Mouse (Mus musculus): ENCODE measurements at regions not wholly inside any gene's neighbourhood (a gene's known extent, or its start where the extent isn't known, plus 50 kb on each side); places are given as distances from the start of the nearest gene placed in this dataset.

DNA sequence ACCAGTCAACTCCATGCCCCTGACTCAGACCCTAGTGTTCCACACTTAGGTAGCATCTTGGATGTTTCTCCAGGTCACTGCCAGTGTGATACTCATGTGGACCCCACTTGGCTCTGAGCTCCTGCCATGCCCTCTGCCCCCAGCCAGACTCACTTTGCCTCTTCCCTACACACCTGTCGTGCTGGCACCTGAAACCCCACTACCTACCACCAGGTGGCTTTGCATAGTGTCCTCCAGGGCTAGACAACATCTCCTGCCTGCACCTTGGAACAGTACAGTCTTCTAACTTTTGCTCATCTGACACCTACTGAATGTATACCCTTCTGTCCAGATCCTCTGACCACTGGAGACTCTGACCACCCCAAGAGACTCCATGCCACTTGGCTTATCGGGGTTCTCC lies 80.6 kb downstream of the Fam53a start:
- ATAC-seq (ENCODE audit: low read depth): no peak
- Histone ChIP-seq H3K27me3 (ENCODE audit: control insufficient read depth, insufficient read depth, low read depth, low read length) (no peaks in the 10 kb centered on the region), H3K36me3 (ENCODE audit: control insufficient read depth, insufficient read depth, low read length) (no peaks in the 10 kb centered on the region), H3K4me1 (replicated peaks; ENCODE audit: control insufficient read depth, insufficient read depth, low read length) (no peaks in the 10 kb centered on the region), H3K4me3 (ENCODE audit: low read length) (no peak overlapping the region), H3K9me3 (ENCODE audit: control insufficient read depth, low read length) (no peaks in the 10 kb centered on the region), H3K4me2 (ENCODE audit: low read depth, low read length) (no peak overlapping the region), H3K9ac (ENCODE audit: low read length) (no peak overlapping the region), H3K27ac (ENCODE audit: low read length) (no peak overlapping the region)
- 62% methylated on average over 2 of the region's 2 CpGs for WGBS

- 19% methylated on average over 5 of the region's 5 CpGs for WGBS
- Histone ChIP-seq H3K4me1 (replicated peaks; ENCODE audit: control insufficient read depth, insufficient read depth, low read length) (no peaks in the 10 kb centered on the region), H3K9me3 (ENCODE audit: control insufficient read depth, low read length) (no peaks in the 10 kb centered on the region), H3K27ac (ENCODE audit: low read length) (no peak overlapping the region), H3K4me3 (ENCODE audit: low read length) (no peak overlapping the region), H3K4me2 (ENCODE audit: low read depth, low read length) (no peak overlapping the region), H3K36me3 (ENCODE audit: control insufficient read depth, insufficient read depth, low read length) (no peaks in the 10 kb centered on the region), H3K9ac (ENCODE audit: low read length) (no peak overlapping the region), H3K27me3 (ENCODE audit: control insufficient read depth, insufficient read depth, low read depth, low read length) (peaks cover 7% of the 10 kb centered on the region; the same call in 1 of the 2 replicates)
- ATAC-seq (ENCODE audit: low read depth): 0 out of 2 replicates have a peak, but pooled peaks have one; percentile 51
Measured at GRCm38 (mm10) chr5:33543372-33543771, 86.1 kb downstream of the Fam53a start.

DNA sequence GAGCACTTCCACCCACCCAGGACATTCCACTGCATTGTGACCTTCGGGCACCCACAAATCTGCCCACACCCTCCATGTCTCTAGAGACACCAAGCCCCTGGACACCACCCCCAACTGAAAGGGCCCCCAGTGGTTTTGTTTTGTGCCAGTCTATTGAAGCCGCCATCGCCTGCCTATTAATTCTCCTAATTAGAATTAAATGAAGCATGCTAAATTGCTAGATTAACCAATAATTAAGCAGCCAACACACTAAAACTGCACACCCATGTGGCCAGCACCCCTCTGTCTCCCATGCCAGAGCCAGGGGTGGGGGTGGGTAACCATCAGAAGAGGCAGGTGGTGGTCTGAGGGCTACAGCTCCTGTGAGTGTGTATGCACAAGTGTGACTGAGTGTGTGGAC lies 86.8 kb downstream of the Fam53a start:
- WGBS: 91% methylated on average over 3 of the region's 3 CpGs
- H3K4me1 ChIP-seq (replicated peaks; ENCODE audit: control insufficient read depth, insufficient read depth, low read length): no peaks in the 10 kb centered on the region
- no peak overlapping the region for H3K4me2 ChIP-seq (ENCODE audit: low read depth, low read length)
- no peaks in the 10 kb centered on the region for H3K36me3 ChIP-seq (ENCODE audit: control insufficient read depth, insufficient read depth, low read length)
- no peak for ATAC-seq (ENCODE audit: low read depth)
- H3K4me3 ChIP-seq (ENCODE audit: low read length): no peak overlapping the region
- H3K9me3 ChIP-seq (ENCODE audit: control insufficient read depth, low read length): no peaks in the 10 kb centered on the region
- H3K27me3 ChIP-seq (ENCODE audit: control insufficient read depth, insufficient read depth, low read depth, low read length): peaks cover 7% of the 10 kb centered on the region; the same call in 1 of the 2 replicates
- H3K27ac ChIP-seq (ENCODE audit: low read length): no peak overlapping the region
- no peak overlapping the region for H3K9ac ChIP-seq (ENCODE audit: low read length)

DNA sequence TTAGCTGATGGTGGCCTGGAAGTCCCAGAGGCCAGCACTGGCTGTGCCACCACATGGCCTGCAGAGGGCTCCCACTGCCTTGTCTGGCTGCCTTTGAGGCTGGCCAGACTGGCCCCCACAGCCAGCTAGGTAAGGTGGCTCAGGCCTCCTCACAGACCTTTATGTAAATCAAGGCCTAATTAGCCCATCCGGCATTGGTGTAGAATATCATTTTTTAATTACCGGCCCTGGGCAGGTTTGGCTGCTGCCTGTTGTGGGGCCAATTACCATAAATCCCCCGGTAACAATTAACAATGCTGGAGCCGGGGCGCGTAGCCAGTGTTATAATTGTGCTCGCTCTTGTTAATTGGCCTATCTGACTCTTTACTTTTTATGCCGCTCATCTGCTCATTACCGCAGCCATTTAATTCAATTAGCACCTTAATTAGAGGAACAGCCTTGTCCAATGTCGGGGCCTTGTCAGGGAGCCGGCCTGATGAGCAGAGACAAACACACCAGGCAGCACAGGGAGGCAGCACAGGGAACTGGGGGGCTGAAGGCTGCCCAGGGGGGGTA lies 87.4 kb downstream of the Fam53a start:
- Histone ChIP-seq H3K9ac (ENCODE audit: low read length) (no peak overlapping the region), H3K9me3 (ENCODE audit: control insufficient read depth, low read length) (no peaks in the 10 kb centered on the region), H3K36me3 (ENCODE audit: control insufficient read depth, insufficient read depth, low read length) (no peaks in the 10 kb centered on the region), H3K27ac (ENCODE audit: low read length) (no peak overlapping the region), H3K27me3 (ENCODE audit: control insufficient read depth, insufficient read depth, low read depth, low read length) (peaks cover 7% of the 10 kb centered on the region; the same call in 1 of the 2 replicates), H3K4me1 (replicated peaks; ENCODE audit: control insufficient read depth, insufficient read depth, low read length) (no peaks in the 10 kb centered on the region), H3K4me3 (ENCODE audit: low read length) (no peak overlapping the region), H3K4me2 (ENCODE audit: low read depth, low read length) (no peak overlapping the region)
- ATAC-seq (ENCODE audit: low read depth): no peak
- WGBS: 78% methylated on average over 11 of the region's 11 CpGs

- H3K9ac ChIP-seq (ENCODE audit: low read length): no peak overlapping the region
- WGBS: 41% methylated on average over 23 of the region's 23 CpGs
- no peak overlapping the region for H3K27ac ChIP-seq (ENCODE audit: low read length)
- no peak overlapping the region for H3K4me2 ChIP-seq (ENCODE audit: low read depth, low read length)
- no peak for ATAC-seq (ENCODE audit: low read depth)
- no peaks in the 10 kb centered on the region for H3K4me1 ChIP-seq (replicated peaks; ENCODE audit: control insufficient read depth, insufficient read depth, low read length)
- peaks cover 11% of the 10 kb centered on the region; the same call in 1 of the 2 replicates for H3K27me3 ChIP-seq (ENCODE audit: control insufficient read depth, insufficient read depth, low read depth, low read length)
- H3K36me3 ChIP-seq (ENCODE audit: control insufficient read depth, insufficient read depth, low read length): no peaks in the 10 kb centered on the region
- H3K4me3 ChIP-seq (ENCODE audit: low read length): no peak overlapping the region
- no peaks in the 10 kb centered on the region for H3K9me3 ChIP-seq (ENCODE audit: control insufficient read depth, low read length)
Measured at GRCm38 (mm10) chr5:33540259-33540658, 89.2 kb downstream of the Fam53a start.

GRCm38 (mm10) chr5:33537429-33537828 lies 92.0 kb downstream of the Fam53a start:
- Histone ChIP-seq H3K4me1 (replicated peaks; ENCODE audit: control insufficient read depth, insufficient read depth, low read length) (0 out of 2 replicates have a peak, but pooled peaks cover 3% of the 10 kb centered on the region), H3K27ac (ENCODE audit: low read length) (no peak overlapping the region), H3K36me3 (ENCODE audit: control insufficient read depth, insufficient read depth, low read length) (no peaks in the 10 kb centered on the region), H3K4me3 (ENCODE audit: low read length) (no peak overlapping the region), H3K27me3 (ENCODE audit: control insufficient read depth, insufficient read depth, low read depth, low read length) (peaks cover 15% of the 10 kb centered on the region; the same call in 1 of the 2 replicates), H3K9me3 (ENCODE audit: control insufficient read depth, low read length) (no peaks in the 10 kb centered on the region), H3K4me2 (ENCODE audit: low read depth, low read length) (no peak overlapping the region), H3K9ac (ENCODE audit: low read length) (no peak overlapping the region)
- no peak for ATAC-seq (ENCODE audit: low read depth)
- 21% methylated on average over 8 of the region's 8 CpGs for WGBS

- WGBS: 40% methylated on average over 4 of the region's 4 CpGs
- H3K27ac ChIP-seq (ENCODE audit: low read length): no peak overlapping the region
- no peak overlapping the region for H3K9ac ChIP-seq (ENCODE audit: low read length)
- H3K4me3 ChIP-seq (ENCODE audit: low read length): no peak overlapping the region
- no peaks in the 10 kb centered on the region for H3K9me3 ChIP-seq (ENCODE audit: control insufficient read depth, low read length)
- 0 out of 2 replicates have a peak, but pooled peaks cover 3% of the 10 kb centered on the region for H3K4me1 ChIP-seq (replicated peaks; ENCODE audit: control insufficient read depth, insufficient read depth, low read length)
- no peaks in the 10 kb centered on the region for H3K36me3 ChIP-seq (ENCODE audit: control insufficient read depth, insufficient read depth, low read length)
- H3K4me2 ChIP-seq (ENCODE audit: low read depth, low read length): no peak overlapping the region
- ATAC-seq (ENCODE audit: low read depth): no peak
- peaks cover 15% of the 10 kb centered on the region; the same call in 1 of the 2 replicates for H3K27me3 ChIP-seq (ENCODE audit: control insufficient read depth, insufficient read depth, low read depth, low read length)
Measured at GRCm38 (mm10) chr5:33537017-33537416, 92.4 kb downstream of the Fam53a start.

GRCm38 (mm10) chr5:33536261-33536660 lies 93.2 kb downstream of the Fam53a start:
- 55% methylated on average over 4 of the region's 4 CpGs for WGBS
- H3K27me3 ChIP-seq (ENCODE audit: control insufficient read depth, insufficient read depth, low read depth, low read length): peaks cover 13% of the 10 kb centered on the region; the same call in 1 of the 2 replicates
- no peak overlapping the region for H3K4me3 ChIP-seq (ENCODE audit: low read length)
- H3K36me3 ChIP-seq (ENCODE audit: control insufficient read depth, insufficient read depth, low read length): no peaks in the 10 kb centered on the region
- no peaks in the 10 kb centered on the region for H3K9me3 ChIP-seq (ENCODE audit: control insufficient read depth, low read length)
- H3K27ac ChIP-seq (ENCODE audit: low read length): no peak overlapping the region
- 0 out of 2 replicates have a peak, but pooled peaks cover 3% of the 10 kb centered on the region for H3K4me1 ChIP-seq (replicated peaks; ENCODE audit: control insufficient read depth, insufficient read depth, low read length)
- H3K9ac ChIP-seq (ENCODE audit: low read length): no peak overlapping the region
- ATAC-seq (ENCODE audit: low read depth): no peak
- no peak overlapping the region for H3K4me2 ChIP-seq (ENCODE audit: low read depth, low read length)

DNA sequence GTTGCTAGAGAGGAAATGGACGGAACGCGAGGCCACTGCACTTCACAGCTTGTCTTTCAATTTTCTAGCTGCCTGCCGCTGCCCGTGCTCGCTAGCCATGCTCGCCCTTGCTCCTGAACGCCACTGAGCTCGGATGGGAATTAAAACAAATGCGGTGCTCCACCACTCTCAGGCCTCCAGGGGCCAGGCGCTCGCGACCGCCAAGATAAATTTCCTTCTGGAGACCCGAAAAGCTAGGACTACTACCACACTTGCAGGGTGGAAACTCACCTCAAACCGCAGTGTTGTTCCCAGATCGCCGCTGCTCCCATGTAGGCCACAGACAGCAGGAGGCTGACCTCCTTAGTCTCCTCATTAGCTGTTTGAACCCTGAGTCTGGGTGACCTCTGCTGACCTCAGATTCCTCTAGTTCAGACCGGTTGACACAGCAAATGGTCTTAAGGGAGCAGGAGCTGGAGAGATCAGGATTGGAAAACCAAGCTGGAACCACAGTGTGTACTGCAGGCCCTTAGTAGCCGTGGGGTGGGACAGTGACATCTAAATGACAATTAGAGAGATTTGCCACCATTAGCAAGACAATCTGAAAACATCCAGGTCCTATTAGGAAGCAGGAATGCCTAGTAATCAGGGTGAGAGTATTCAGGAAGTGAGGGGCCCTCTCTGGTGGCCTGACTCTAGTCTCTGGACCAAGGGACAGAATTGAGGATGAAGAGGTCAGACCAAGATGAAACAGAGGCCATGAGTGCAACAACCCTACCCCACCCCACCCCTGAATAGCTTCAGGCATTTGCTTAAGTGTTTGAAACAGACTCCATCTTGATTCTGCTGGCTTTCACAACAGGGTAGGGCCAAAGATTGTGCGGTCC lies 94.1 kb downstream of the Fam53a start:
- Histone ChIP-seq H3K9ac (ENCODE audit: low read length) (no peak overlapping the region), H3K36me3 (ENCODE audit: control insufficient read depth, insufficient read depth, low read length) (no peaks in the 10 kb centered on the region), H3K4me1 (replicated peaks; ENCODE audit: control insufficient read depth, insufficient read depth, low read length) (0 out of 2 replicates have a peak, but pooled peaks cover 3% of the 10 kb centered on the region), H3K27me3 (ENCODE audit: control insufficient read depth, insufficient read depth, low read depth, low read length) (peaks cover 13% of the 10 kb centered on the region; the same call in 1 of the 2 replicates), H3K4me2 (ENCODE audit: low read depth, low read length) (peak overlapping the region; percentile 20), H3K27ac (ENCODE audit: low read length) (no peak overlapping the region), H3K4me3 (ENCODE audit: low read length) (peak overlapping the region; percentile 3; the same call in 1 of the 2 replicates), H3K9me3 (ENCODE audit: control insufficient read depth, low read length) (no peaks in the 10 kb centered on the region)
- no peak for ATAC-seq (ENCODE audit: low read depth)
- WGBS: 13% methylated on average over 21 of the region's 21 CpGs
